Mouse (Mus musculus): ENCODE measurements around the gene Igsf21.

DNA sequence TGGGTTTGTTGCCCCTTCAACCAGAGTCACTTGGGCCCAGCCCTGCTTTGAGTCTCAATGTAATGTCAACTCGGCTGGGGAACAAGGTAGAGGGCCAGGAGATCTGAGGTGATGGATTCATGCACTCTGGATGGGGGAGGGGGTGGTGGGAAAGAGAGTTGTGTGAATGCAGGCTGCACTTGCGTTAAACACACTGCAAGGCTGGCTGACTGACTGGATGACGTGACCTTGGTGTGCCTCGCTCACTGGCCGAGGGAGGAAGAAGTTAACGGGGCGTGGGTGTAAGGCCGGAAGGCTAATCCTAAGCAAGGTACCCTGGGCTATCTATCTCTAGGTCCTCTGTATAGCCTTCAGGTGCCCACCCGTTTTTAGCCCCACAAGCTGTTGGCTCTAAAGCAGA, 31.4 kb downstream of the Igsf21 start:
- TF ChIP-seq POLR2A (IDR thresholded peaks at IDR 0.05; ENCODE audit: insufficient read length, low read depth): no peak
- TF ChIP-seq MAX (IDR thresholded peaks at IDR 0.05; ENCODE audit: low read depth): no peak

All from myocyte (in vitro differentiated cells).